Mouse (Mus musculus): Measurements from ENCODE around the gene Rfx3.

The Rfx3 gene

DNA sequence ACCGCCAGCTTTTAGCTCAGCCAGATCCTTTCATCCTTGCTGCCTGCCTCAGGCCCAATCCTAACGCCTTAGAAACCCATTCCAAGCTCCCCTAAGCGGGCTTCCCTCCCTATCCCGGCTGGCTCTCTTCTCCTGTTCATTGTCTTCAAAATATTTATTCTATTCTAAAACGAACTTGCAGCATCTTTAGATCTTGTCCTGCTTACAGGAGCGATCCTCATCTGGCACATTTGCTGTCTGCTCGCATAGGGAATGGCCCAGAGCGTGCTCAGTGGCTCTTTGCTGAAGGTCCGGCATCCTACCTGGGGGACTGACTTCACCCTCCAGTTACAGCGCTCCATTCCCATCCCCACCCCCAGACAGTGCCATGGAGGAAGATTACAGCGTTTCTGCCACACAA is 292.0 kb downstream of the Rfx3 start:
- DNase-seq (ENCODE audit: low spot score) = no peak

DNA sequence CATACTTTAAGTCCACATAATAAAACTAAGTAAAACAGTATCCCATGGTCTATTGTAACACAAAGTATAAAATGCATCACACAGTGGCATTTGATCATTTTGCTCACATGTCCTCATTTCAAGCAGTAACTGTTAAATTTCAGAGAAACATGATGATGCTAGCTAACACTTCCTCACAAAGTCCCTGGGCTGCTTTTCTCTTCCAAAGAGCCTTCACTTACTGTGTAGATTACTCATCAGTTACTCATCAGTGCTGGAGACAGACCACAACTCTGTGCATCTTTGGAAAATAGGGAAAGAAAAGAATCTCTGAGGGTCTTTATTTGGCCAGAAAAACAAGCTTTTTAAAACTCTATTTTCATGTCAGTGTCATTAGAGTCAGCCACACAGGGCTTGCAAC is 294.7 kb downstream of the Rfx3 start:
- DNase-seq (ENCODE audit: low spot score) = no peak
